Mouse (Mus musculus) embryonic facial prominence, embryonic 10.5 days (tissue): Measurements from ENCODE around the gene Fam155a. TPM values are rescaled to one million over a fixed set of nuclear protein-coding genes. Genes with fewer than 3 reads are reported as not detected.

Source experiments
- DNase-seq: peaks from one replicate; pipeline ENCODE4 v3.0.0-alpha.2; 2017; ENCODE audit warnings: low spot score
- H3K27ac ChIP-seq: fragments of 300-500 bp; sonication (generic); replicated peaks from 2 replicates; pipeline ENCODE4 v1.5.1; 2016; ENCODE audit warnings: mild to moderate bottlenecking
- H3K27me3 ChIP-seq: fragments of 300-500 bp; sonication (generic); replicated peaks from 2 replicates; pipeline ENCODE4 v1.6.1; 2016; ENCODE audit warnings: low read depth, mild to moderate bottlenecking; ENCODE audit not compliant: poor library complexity, severe bottlenecking
- H3K36me3 ChIP-seq: fragments of 300-500 bp; sonication (generic); replicated peaks from 2 replicates; pipeline ENCODE4 v1.6.1; 2016; ENCODE audit warnings: mild to moderate bottlenecking, moderate library complexity
- H3K4me1 ChIP-seq: fragments of 300-500 bp; sonication (generic); 2 replicates; pipeline ENCODE4 v1.6.1; 2016
- H3K4me3 ChIP-seq: fragments of 300-500 bp; sonication (generic); 2 replicates; pipeline ENCODE4 v1.5.1; 2016; ENCODE audit warnings: mild to moderate bottlenecking, moderate library complexity
- H3K9me3 ChIP-seq: fragments of 300-500 bp; sonication (generic); 2 replicates; pipeline ENCODE4 v1.6.1; 2016; ENCODE audit warnings: mild to moderate bottlenecking
- WGBS: fragments of 180-500 bp; shearing (Covaris S2); methylation state at CpG from one replicate; pipeline ENCODE4 v1.1.7; 2016; 5-methylcytosine and 5-hydroxymethylcytosine counted together
- polyA plus RNA-seq: library from polyadenylated mRNA; unstranded; fragments of >200 nt; fragmentation: Nextera tagmentation; extraction: Ambion mirVana; gene quantifications from 2 replicates; pipeline ENCODE4 v1.2.1, GENCODE M21; 2016

The Fam155a gene
- polyA plus RNA-seq, 1 experiment from 2014 or later: 0.64 TPM

- Histone ChIP-seq H3K9me3 (no peaks in the 10 kb centered on the region), H3K36me3 (no peaks in the 10 kb centered on the region), H3K27me3 (no peaks in the 10 kb centered on the region), H3K4me3 (no peak overlapping the region), H3K4me1 (peaks cover 4% of the 10 kb centered on the region; the same call in 1 of the 2 replicates), H3K27ac (no peak overlapping the region)
- DNase-seq: no peak
- 90% methylated on average over 8 of the region's 8 CpGs for WGBS
Observed at GRCm38 (mm10) chr8:9264378-9264777, 506.6 kb downstream of the Fam155a start.

- Histone ChIP-seq H3K27me3 (no peaks in the 10 kb centered on the region), H3K4me3 (no peak overlapping the region), H3K9me3 (no peaks in the 10 kb centered on the region), H3K4me1 (peaks cover 4% of the 10 kb centered on the region; the same call in 1 of the 2 replicates), H3K27ac (no peak overlapping the region), H3K36me3 (no peaks in the 10 kb centered on the region)
- DNase-seq: no peak
- WGBS: 58% methylated on average over 8 of the region's 8 CpGs
Observed at GRCm38 (mm10) chr8:9261527-9261926, 509.4 kb downstream of the Fam155a start.

- 89% methylated on average over 5 of the region's 5 CpGs for WGBS
- no peaks in the 10 kb centered on the region for H3K27me3 ChIP-seq
Observed at GRCm38 (mm10) chr8:9255316-9255715, 515.6 kb downstream of the Fam155a start.

GRCm38 (mm10) chr8:9252991-9253390 lies 518.0 kb downstream of the Fam155a start:
- no peak overlapping the region for H3K4me3 ChIP-seq

More at GRCm38 (mm10) chr8:9255316-9255715, 515.6 kb downstream of the Fam155a start:
- H3K4me1 ChIP-seq: no peaks in the 10 kb centered on the region
- no peaks in the 10 kb centered on the region for H3K9me3 ChIP-seq
- no peak for DNase-seq
- H3K27ac ChIP-seq: no peak overlapping the region
- H3K4me3 ChIP-seq: no peak overlapping the region
- no peaks in the 10 kb centered on the region for H3K36me3 ChIP-seq

GRCm38 (mm10) chr8:9248109-9248821 lies 522.7 kb downstream of the Fam155a start:
- 76% methylated on average over 17 of the region's 17 CpGs for WGBS
- DNase-seq: no peak
- H3K9me3 ChIP-seq: no peaks in the 10 kb centered on the region
- no peak overlapping the region for H3K27ac ChIP-seq
- H3K36me3 ChIP-seq: no peaks in the 10 kb centered on the region
- no peaks in the 10 kb centered on the region for H3K27me3 ChIP-seq
- H3K4me3 ChIP-seq: no peak overlapping the region
- peaks cover 27% of the 10 kb centered on the region for H3K4me1 ChIP-seq

More at GRCm38 (mm10) chr8:9252991-9253390, 518.0 kb downstream of the Fam155a start:
- H3K4me1 ChIP-seq: peaks cover 4% of the 10 kb centered on the region; the same call in 1 of the 2 replicates
- WGBS: 80% methylated on average over 4 of the region's 4 CpGs
- no peaks in the 10 kb centered on the region for H3K27me3 ChIP-seq
- DNase-seq: no peak
- no peaks in the 10 kb centered on the region for H3K9me3 ChIP-seq
- no peaks in the 10 kb centered on the region for H3K36me3 ChIP-seq
- H3K27ac ChIP-seq: no peak overlapping the region

- no peak overlapping the region for H3K27ac ChIP-seq
- no peaks in the 10 kb centered on the region for H3K9me3 ChIP-seq
- no peaks in the 10 kb centered on the region for H3K36me3 ChIP-seq
- H3K4me3 ChIP-seq: no peak overlapping the region
- DNase-seq: peak; percentile 39
- H3K27me3 ChIP-seq: no peaks in the 10 kb centered on the region
- WGBS: 31% methylated on average over 5 of the region's 5 CpGs
- H3K4me1 ChIP-seq: peaks cover 30% of the 10 kb centered on the region
Observed at GRCm38 (mm10) chr8:9245994-9246393, 525.0 kb downstream of the Fam155a start.

- 35% methylated on average over 5 of the region's 5 CpGs for WGBS
- Histone ChIP-seq H3K36me3 (no peaks in the 10 kb centered on the region), H3K27ac (no peak overlapping the region), H3K9me3 (no peaks in the 10 kb centered on the region), H3K4me3 (no peak overlapping the region), H3K4me1 (peaks cover 14% of the 10 kb centered on the region), H3K27me3 (no peaks in the 10 kb centered on the region)
- DNase-seq: no peak
Observed at GRCm38 (mm10) chr8:9240996-9241395, 530.0 kb downstream of the Fam155a start.

- Histone ChIP-seq H3K4me1 (peaks cover 10% of the 10 kb centered on the region), H3K4me3 (no peak overlapping the region), H3K27me3 (no peaks in the 10 kb centered on the region), H3K36me3 (no peaks in the 10 kb centered on the region), H3K9me3 (no peaks in the 10 kb centered on the region), H3K27ac (no peak overlapping the region)
- 80% methylated on average over 11 of the region's 11 CpGs for WGBS
- DNase-seq: no peak
Observed at GRCm38 (mm10) chr8:9239741-9240140, 531.2 kb downstream of the Fam155a start.

- DNase-seq: no peak
- H3K36me3 ChIP-seq: no peaks in the 10 kb centered on the region
- no peak overlapping the region for H3K27ac ChIP-seq
- H3K9me3 ChIP-seq: no peaks in the 10 kb centered on the region
- 85% methylated on average over 9 of the region's 9 CpGs for WGBS
- no peaks in the 10 kb centered on the region for H3K27me3 ChIP-seq
- H3K4me3 ChIP-seq: no peak overlapping the region
- H3K4me1 ChIP-seq: peaks cover 9% of the 10 kb centered on the region
Observed at GRCm38 (mm10) chr8:9238974-9239373, 532.0 kb downstream of the Fam155a start.

- no peaks in the 10 kb centered on the region for H3K36me3 ChIP-seq
- 11% methylated on average over 12 of the region's 12 CpGs for WGBS
- no peaks in the 10 kb centered on the region for H3K27me3 ChIP-seq
- no peak overlapping the region for H3K4me3 ChIP-seq
- peak; percentile 88 for DNase-seq
- H3K4me1 ChIP-seq: peaks cover 6% of the 10 kb centered on the region; the same call in 1 of the 2 replicates
- H3K27ac ChIP-seq: no peak overlapping the region
- no peaks in the 10 kb centered on the region for H3K9me3 ChIP-seq
Observed at GRCm38 (mm10) chr8:9233326-9233919, 537.5 kb downstream of the Fam155a start.

- H3K27ac ChIP-seq: peak overlapping the region; percentile 21; the same call in 1 of the 2 replicates
- DNase-seq: peak; percentile 73
- H3K9me3 ChIP-seq: no peaks in the 10 kb centered on the region
- peaks cover 8% of the 10 kb centered on the region for H3K4me1 ChIP-seq
- 42% methylated on average over 19 of the region's 19 CpGs for WGBS
- H3K4me3 ChIP-seq: no peak overlapping the region
- H3K36me3 ChIP-seq: no peaks in the 10 kb centered on the region
- H3K27me3 ChIP-seq: no peaks in the 10 kb centered on the region
Observed at GRCm38 (mm10) chr8:9227779-9228464, 543.0 kb downstream of the Fam155a start.

- Histone ChIP-seq H3K27ac (no peak overlapping the region), H3K4me3 (no peak overlapping the region), H3K4me1 (peaks cover 8% of the 10 kb centered on the region), H3K36me3 (no peaks in the 10 kb centered on the region), H3K27me3 (no peaks in the 10 kb centered on the region), H3K9me3 (no peaks in the 10 kb centered on the region)
- 86% methylated on average over 7 of the region's 7 CpGs for WGBS
- DNase-seq: no peak
Observed at GRCm38 (mm10) chr8:9226767-9227166, 544.2 kb downstream of the Fam155a start.
